Mouse (Mus musculus) liver, embryonic 12.5 days (tissue): ENCODE measurements around the gene Dlx3. TPM values are rescaled to one million over a fixed set of nuclear protein-coding genes. Genes with fewer than 3 reads are reported as not detected.

Source experiments
- ATAC-seq: fragments of 200-750 bp; cut with Nextera tagmentation; 2 replicates; pipeline ENCODE4 v1.8.0; 2017; ENCODE audit warnings: moderate number of reproducible peaks, mild to moderate bottlenecking, moderate library complexity
- H3K27ac ChIP-seq: fragments of 300-500 bp; sonication (generic); 2 replicates; pipeline ENCODE4 v1.5.1; 2016; ENCODE audit warnings: mild to moderate bottlenecking
- H3K27me3 ChIP-seq: fragments of 300-500 bp; sonication (generic); replicated peaks from 2 replicates; pipeline ENCODE4 v1.6.1; 2016; ENCODE audit warnings: mild to moderate bottlenecking, moderate library complexity
- H3K36me3 ChIP-seq: fragments of 300-500 bp; sonication (generic); 2 replicates; pipeline ENCODE4 v1.6.1; 2016; ENCODE audit warnings: mild to moderate bottlenecking, moderate library complexity
- H3K4me1 ChIP-seq: fragments of 300-500 bp; sonication (generic); 2 replicates; pipeline ENCODE4 v1.6.1; 2016
- H3K4me2 ChIP-seq: fragments of 300-500 bp; sonication (generic); 2 replicates; pipeline ENCODE4 v1.6.1; 2016; ENCODE audit warnings: mild to moderate bottlenecking, moderate library complexity
- H3K4me3 ChIP-seq: fragments of 300-500 bp; sonication (generic); 2 replicates; pipeline ENCODE4 v1.5.1; 2016; ENCODE audit warnings: mild to moderate bottlenecking, moderate library complexity
- H3K9ac ChIP-seq: fragments of 300-500 bp; sonication (generic); 2 replicates; pipeline ENCODE4 v1.6.1; 2016; ENCODE audit warnings: mild to moderate bottlenecking, moderate library complexity
- H3K9me3 ChIP-seq: fragments of 300-500 bp; sonication (generic); replicated peaks from 2 replicates; pipeline ENCODE4 v1.6.1; 2016; ENCODE audit warnings: mild to moderate bottlenecking, moderate library complexity
- WGBS: fragments of 180-500 bp; shearing (Covaris S2); methylation state at CpG from one replicate; pipeline ENCODE4 v1.1.7; 2016; ENCODE audit not compliant: insufficient replicate concordance; 5-methylcytosine and 5-hydroxymethylcytosine counted together
- polyA plus RNA-seq: library from polyadenylated mRNA; unstranded; fragments of >200 nt; fragmentation: Nextera tagmentation; extraction: Ambion mirVana; gene quantifications from 2 replicates; pipeline ENCODE4 v1.2.1, GENCODE M21; 2016

Dlx3 gene
- polyA plus RNA-seq, result 0.05 and 0.08 TPM in 2 replicates

DNA sequence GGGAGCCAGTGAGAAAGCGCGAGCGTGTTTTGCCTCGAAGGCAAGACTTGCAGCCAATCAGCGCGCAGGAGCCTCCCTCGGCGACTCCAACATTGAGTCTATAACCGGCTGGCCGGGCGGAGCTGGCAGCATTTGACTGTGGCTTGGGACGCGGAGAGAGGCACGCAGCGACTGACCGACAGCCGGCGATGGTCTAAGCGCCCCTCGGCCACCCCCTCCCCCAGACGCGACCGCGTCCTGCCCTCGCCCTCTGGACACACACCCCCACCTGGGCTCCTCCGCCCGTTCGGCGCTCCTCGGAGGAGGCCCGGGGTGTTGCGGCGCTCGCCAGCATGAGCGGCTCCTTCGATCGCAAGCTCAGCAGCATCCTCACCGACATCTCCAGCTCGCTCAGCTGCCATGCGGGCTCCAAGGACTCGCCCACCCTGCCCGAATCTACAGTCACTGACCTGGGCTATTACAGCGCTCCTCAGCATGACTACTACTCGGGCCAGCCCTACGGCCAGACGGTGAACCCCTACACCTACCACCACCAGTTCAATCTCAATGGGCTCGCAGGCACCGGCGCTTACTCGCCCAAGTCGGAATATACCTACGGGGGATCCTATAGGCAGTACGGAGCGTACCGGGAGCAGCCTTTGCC lies at the start of gene Dlx3:
Dlx3 (plus strand) TSS at position 130 of the 643 bp plus-strand sequence.
- WGBS, result 2% methylated on average over 55 of the region's 55 CpGs
- no peak for ATAC-seq
- peaks cover 87% of the 10 kb centered on the region for H3K27me3 ChIP-seq
- H3K4me2 ChIP-seq, result peak within 1 kb of the TSS; percentile 49
- H3K9me3 ChIP-seq, result no peaks in the 10 kb centered on the region
- H3K4me3 ChIP-seq, result peak within 1 kb of the TSS; percentile 23
- no peak within 1 kb of the TSS for H3K27ac ChIP-seq
- H3K4me1 ChIP-seq, result peaks cover 10% of the 10 kb centered on the region; the same call in 1 of the 2 replicates
- H3K9ac ChIP-seq, result no peak within 1 kb of the TSS
- H3K36me3 ChIP-seq, result no peaks in the 10 kb centered on the region

DNA sequence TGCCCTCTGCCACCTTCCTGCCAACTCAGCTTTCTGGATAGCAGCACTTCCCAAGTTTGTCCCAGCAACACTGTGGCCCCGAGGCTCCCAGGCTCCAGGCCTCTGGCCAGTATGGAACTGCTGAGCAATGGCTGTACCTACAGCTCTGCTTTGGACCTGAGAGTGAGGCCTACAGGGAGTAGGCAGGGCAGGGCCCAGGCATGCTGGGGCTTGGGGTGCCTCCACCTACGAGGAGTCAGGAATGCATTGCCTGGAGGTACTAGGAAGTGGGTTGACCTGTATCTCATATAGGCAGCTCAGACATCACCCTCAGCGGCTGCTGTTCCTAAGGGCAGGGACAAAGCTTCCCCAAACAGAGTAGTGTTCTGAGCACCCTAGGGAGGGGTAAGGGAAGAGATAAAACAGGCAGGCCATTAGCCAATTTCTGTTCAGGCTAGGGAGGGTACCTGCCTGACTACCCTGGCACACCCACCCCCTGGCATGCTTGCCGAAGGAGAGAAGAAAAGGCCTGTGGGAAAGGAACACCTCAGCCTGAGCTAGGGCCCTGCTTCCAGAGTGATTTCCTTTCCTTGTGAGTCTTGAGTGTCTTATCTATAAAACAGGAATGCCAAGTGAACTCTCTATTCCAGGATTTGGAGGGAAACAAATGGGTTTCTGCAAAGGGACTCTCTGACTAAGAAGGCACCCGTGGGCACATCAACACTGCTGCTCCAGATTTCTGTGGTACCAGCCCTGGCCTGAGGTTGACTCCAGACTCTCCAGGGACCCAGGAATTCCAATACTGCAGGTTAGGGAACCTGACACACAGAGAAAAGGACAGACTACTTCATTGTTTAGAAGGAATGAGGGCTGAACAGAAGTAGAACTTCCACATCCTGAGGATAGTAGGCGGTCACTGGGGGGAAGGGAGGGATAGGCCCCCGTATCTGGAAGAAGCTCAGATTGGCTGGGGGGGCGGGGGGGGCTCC lies 49.5 kb upstream of the Dlx3 start:
- Histone ChIP-seq H3K4me2 (no peak overlapping the region), H3K4me3 (no peak overlapping the region), H3K4me1 (no peaks in the 10 kb centered on the region), H3K27me3 (peaks cover 37% of the 10 kb centered on the region), H3K9ac (no peak overlapping the region), H3K27ac (no peak overlapping the region; the same call in 1 of the 2 replicates), H3K9me3 (no peaks in the 10 kb centered on the region), H3K36me3 (0 out of 2 replicates have a peak, but pooled peaks cover 3% of the 10 kb centered on the region)
- 51% methylated on average over 8 of the region's 8 CpGs for WGBS
- no peak for ATAC-seq

- H3K36me3 ChIP-seq, result no peaks in the 10 kb centered on the region
- ATAC-seq, result no peak
- WGBS, result 44% methylated on average over 7 of the region's 7 CpGs
- no peak overlapping the region for H3K27ac ChIP-seq
- no peak overlapping the region for H3K4me2 ChIP-seq
- no peak overlapping the region for H3K9ac ChIP-seq
- H3K4me3 ChIP-seq, result no peak overlapping the region
- H3K27me3 ChIP-seq, result peaks cover 45% of the 10 kb centered on the region
- no peaks in the 10 kb centered on the region for H3K9me3 ChIP-seq
- peaks cover 5% of the 10 kb centered on the region; the same call in 1 of the 2 replicates for H3K4me1 ChIP-seq
These were observed 48.7 kb upstream of the Dlx3 start for GRCm38 (mm10) chr11:95071266-95071665.

- Histone ChIP-seq H3K9me3 (no peaks in the 10 kb centered on the region), H3K27ac (no peak overlapping the region), H3K4me2 (no peak overlapping the region), H3K4me1 (peaks cover 11% of the 10 kb centered on the region; the same call in 1 of the 2 replicates), H3K36me3 (no peaks in the 10 kb centered on the region), H3K4me3 (no peak overlapping the region), H3K9ac (no peak overlapping the region), H3K27me3 (peaks cover 54% of the 10 kb centered on the region)
- 52% methylated on average over 8 of the region's 8 CpGs for WGBS
- no peak for ATAC-seq
These were observed 47.8 kb upstream of the Dlx3 start for GRCm38 (mm10) chr11:95072136-95072535.

DNA sequence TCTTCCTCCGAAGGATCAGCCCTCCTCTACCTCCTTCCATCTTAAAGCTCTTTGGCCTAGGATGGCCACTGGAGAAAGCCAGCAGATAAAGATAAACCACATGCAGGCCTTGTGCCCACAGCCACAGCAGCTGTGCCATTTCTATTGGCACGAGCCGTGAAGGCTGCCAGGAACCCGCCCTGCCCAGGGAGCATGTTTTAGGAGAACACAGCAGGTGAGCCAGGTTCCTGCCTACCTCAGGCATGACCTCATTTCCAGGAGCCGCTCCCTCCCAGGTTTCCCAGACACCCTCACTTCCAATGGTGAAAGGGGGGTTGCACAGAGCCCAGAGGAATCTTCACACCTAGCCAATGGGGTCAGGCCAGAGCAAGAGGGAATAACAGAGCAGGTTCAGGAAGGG lies 47.1 kb upstream of the Dlx3 start:
- H3K4me3 ChIP-seq, result no peak overlapping the region
- H3K4me1 ChIP-seq, result peaks cover 11% of the 10 kb centered on the region; the same call in 1 of the 2 replicates
- H3K9me3 ChIP-seq, result no peaks in the 10 kb centered on the region
- WGBS, result 53% methylated on average over 5 of the region's 5 CpGs
- H3K36me3 ChIP-seq, result no peaks in the 10 kb centered on the region
- H3K27me3 ChIP-seq, result peaks cover 61% of the 10 kb centered on the region
- no peak overlapping the region for H3K27ac ChIP-seq
- H3K9ac ChIP-seq, result no peak overlapping the region
- no peak overlapping the region for H3K4me2 ChIP-seq
- no peak for ATAC-seq

DNA sequence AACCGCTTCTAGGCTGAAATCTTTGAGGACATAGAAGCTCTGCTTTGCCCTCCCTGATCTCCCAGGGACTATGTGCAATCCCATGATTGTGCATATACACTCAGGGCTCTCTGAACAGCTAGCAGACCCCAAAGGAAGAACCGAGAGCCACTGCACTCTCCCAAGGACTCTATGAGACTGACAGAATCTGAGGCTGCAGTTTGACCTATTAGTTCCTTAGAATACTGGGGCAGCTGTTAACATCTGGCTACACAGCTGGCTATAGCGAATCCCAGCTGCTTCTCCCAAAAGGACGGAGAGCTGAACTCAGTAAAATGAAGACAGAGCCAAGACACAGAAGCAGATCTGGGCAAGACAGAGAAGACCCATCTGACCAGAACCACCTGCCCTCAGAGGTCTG lies 46.1 kb upstream of the Dlx3 start:
- 62% methylated on average over 4 of the region's 4 CpGs for WGBS

DNA sequence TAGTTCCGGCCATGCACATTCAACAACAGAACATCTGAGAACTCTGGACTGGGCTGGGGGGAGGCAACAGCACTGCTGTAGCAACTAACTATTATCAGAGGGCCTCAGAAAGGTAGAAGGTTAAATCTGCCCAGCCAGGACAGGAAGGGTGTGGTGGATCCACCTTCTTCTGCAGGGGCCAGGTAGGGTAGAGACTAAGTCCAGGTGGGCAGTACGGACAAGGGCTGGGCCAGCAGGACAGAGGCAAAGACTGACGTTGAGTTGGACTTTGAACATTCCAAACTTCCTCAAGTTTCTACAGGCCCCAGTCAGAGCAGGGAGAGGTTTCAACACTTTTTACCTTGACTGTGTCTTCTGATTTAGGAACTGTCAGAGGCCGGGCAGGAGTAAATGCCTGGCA lies 45.2 kb upstream of the Dlx3 start:
- ATAC-seq, result no peak
- no peak overlapping the region for H3K4me3 ChIP-seq
- no peaks in the 10 kb centered on the region for H3K36me3 ChIP-seq
- H3K9ac ChIP-seq, result no peak overlapping the region
- H3K27me3 ChIP-seq, result peaks cover 80% of the 10 kb centered on the region
- H3K4me2 ChIP-seq, result no peak overlapping the region
- H3K27ac ChIP-seq, result no peak overlapping the region
- peaks cover 26% of the 10 kb centered on the region; the same call in 1 of the 2 replicates for H3K4me1 ChIP-seq
- H3K9me3 ChIP-seq, result no peaks in the 10 kb centered on the region
- WGBS, result 54% methylated on average over 4 of the region's 4 CpGs

More for the DNA sequence above, 46.1 kb upstream of the Dlx3 start:
- H3K9me3 ChIP-seq, result no peaks in the 10 kb centered on the region
- H3K36me3 ChIP-seq, result no peaks in the 10 kb centered on the region
- H3K27me3 ChIP-seq, result peaks cover 71% of the 10 kb centered on the region
- no peak overlapping the region for H3K4me2 ChIP-seq
- no peak overlapping the region for H3K27ac ChIP-seq
- no peak for ATAC-seq
- H3K4me3 ChIP-seq, result no peak overlapping the region
- H3K9ac ChIP-seq, result no peak overlapping the region
- peaks cover 18% of the 10 kb centered on the region; the same call in 1 of the 2 replicates for H3K4me1 ChIP-seq

DNA sequence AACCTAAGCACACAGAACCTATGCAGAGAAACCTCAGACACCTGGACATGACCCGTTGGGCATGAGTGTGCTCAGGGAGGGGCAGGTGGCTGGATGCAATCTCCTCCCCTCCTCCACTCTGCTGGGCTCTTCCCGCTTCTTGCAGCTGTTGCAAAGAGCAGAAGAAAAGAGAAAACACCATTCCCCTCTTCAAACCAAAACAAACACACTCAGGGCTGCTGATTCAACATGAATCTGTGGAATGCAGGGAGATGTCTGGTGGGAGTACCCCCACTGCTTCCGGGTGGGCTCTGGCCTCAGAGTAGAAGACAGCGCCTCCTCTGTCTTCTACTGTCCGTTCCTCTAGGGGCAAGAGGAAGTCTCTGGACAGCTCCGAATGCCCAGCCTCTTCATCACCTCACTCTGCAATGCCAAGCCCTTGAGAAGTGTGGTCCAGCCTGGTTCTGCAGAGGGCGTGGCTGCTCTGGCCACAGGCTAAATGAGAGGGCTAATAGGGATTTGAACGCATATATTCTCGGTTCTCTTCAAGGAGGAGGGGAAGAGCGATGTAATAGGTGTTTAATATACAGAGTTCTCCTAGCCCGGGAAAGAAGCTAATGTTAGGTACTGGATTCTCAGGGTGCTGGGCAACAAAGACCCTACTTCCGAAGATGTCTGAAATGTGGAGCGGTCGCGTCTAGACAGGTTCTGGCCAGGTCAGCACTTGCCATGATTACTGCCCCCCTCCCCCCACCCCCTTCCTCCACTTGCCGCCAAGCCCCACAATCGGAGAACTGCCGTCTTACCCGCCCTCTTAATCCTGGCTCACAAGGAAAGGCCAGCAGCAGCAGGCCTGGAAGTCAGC lies 44.5 kb upstream of the Dlx3 start:
- Histone ChIP-seq H3K27me3 (peaks cover 87% of the 10 kb centered on the region), H3K4me2 (peak overlapping the region; percentile 66), H3K36me3 (no peaks in the 10 kb centered on the region), H3K27ac (no peak overlapping the region), H3K9me3 (no peaks in the 10 kb centered on the region), H3K9ac (no peak overlapping the region), H3K4me1 (peaks cover 27% of the 10 kb centered on the region; the same call in 1 of the 2 replicates), H3K4me3 (peak overlapping the region; percentile 51)
- no peak for ATAC-seq
- WGBS, result 6% methylated on average over 19 of the region's 19 CpGs

DNA sequence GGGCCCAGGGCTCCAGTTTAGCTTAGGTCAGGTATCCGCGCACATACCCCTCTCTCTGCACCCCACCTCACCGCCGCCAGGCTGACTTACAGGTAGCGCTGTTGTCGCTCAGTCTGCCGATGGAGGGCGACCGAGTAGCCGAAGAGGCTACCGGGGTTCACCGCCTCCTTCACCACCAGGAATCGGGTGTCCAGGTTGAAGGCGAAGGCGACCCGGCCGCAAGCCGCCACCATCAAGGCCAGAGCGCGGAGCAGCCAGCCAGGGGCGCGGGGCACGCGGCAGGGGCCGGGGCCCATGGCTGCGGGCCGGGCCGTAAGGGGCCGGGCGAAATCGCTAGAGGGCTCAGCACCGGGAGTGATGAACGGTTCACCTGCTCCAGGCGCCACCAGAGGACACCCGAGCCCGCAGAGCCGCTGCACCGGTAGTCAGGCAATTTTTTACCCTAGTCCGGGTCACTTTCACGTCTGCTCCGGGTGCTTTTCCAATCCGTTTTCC lies 43.8 kb upstream of the Dlx3 start:
- Histone ChIP-seq H3K27ac (no peak overlapping the region), H3K4me2 (peak overlapping the region; percentile 66), H3K4me1 (peaks cover 27% of the 10 kb centered on the region; the same call in 1 of the 2 replicates), H3K9ac (no peak overlapping the region), H3K27me3 (peaks cover 93% of the 10 kb centered on the region), H3K4me3 (peak overlapping the region; percentile 51), H3K9me3 (no peaks in the 10 kb centered on the region), H3K36me3 (no peaks in the 10 kb centered on the region)
- WGBS, result 2% methylated on average over 42 of the region's 42 CpGs
- ATAC-seq, result peak; percentile 36; the same call in 1 of the 2 replicates

DNA sequence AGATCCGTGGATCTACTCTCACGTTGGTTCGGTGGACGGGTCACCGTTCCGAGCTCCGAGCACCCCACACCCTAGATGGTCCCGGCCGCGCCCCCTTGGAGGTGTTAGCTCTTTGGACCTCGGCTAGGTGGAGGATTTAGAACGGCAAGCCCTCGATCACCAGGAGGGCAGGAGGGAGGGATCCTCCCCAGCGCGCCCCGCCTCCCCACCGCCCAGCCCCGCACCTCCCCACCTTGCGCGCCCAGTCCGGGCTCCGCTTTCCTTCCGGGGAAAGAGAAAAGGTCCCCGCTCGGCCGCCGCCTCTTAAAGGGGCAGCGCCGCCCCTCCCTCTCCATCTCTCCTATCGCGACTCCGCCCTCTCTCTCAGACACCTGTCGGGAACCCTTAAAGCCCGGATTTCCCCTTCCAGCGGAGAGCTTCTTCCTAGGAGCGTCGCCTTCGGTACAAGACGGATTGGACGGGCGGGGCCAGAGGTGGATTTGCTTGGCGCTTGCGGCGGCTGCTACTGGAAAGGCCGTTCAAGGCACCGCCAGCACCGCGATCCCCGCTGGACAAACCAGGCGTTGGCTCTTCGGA lies 43.3 kb upstream of the Dlx3 start, which contains the start of gene Itga3:
Itga3 (minus strand) TSS at position 266 of the 576 bp plus-strand sequence.
- H3K27me3 ChIP-seq, result peaks cover 95% of the 10 kb centered on the region
- ATAC-seq, result peak; percentile 57
- H3K36me3 ChIP-seq, result no peaks in the 10 kb centered on the region
- H3K9ac ChIP-seq, result no peak within 1 kb of the TSS
- H3K4me3 ChIP-seq, result peak within 1 kb of the TSS; percentile 51
- peaks cover 27% of the 10 kb centered on the region; the same call in 1 of the 2 replicates for H3K4me1 ChIP-seq
- peak within 1 kb of the TSS; percentile 66 for H3K4me2 ChIP-seq
- WGBS, result 1% methylated on average over 51 of the region's 51 CpGs
- no peak within 1 kb of the TSS for H3K27ac ChIP-seq
- H3K9me3 ChIP-seq, result no peaks in the 10 kb centered on the region

DNA sequence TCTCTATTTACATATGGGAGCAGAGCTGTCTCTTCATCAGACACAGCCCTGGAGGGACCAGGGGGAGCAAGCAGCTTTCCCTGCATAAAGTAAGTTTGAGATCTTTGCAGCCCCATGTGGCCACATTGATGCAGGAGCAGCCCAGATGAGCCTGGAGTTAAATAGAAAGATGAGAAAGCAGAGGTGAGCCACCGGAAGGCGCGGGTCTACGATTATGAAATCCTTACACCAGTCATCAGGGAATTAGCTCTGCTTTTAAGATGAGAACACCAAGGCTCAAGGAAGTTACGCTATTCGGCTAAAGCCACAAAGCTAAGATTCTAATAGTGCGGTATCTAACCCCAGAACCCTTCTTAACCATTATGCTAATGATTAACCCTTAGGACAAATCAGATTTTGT lies 42.0 kb upstream of the Dlx3 start:
- Histone ChIP-seq H3K4me1 (peaks cover 27% of the 10 kb centered on the region; the same call in 1 of the 2 replicates), H3K4me3 (no peak overlapping the region), H3K27ac (no peak overlapping the region), H3K9ac (no peak overlapping the region), H3K27me3 (peaks cover 95% of the 10 kb centered on the region), H3K4me2 (no peak overlapping the region), H3K9me3 (no peaks in the 10 kb centered on the region), H3K36me3 (no peaks in the 10 kb centered on the region)
- 44% methylated on average over 7 of the region's 7 CpGs for WGBS
- ATAC-seq, result no peak
